Mouse (Mus musculus) spleen, adult 2 months (tissue): ENCODE measurements around the gene Efna5.

ENCODE experiments used
- CTCF ChIP-seq: fragments of 200-500 bp; IDR thresholded peaks from 2 replicates; pipeline ENCODE4 v1.5.1; 2011; ENCODE audit warnings: mild to moderate bottlenecking, inconsistent platforms; ENCODE audit not compliant: insufficient read depth, insufficient read length, insufficient replicate concordance; ENCODE audit errors: extremely low read depth
- POLR2A ChIP-seq: fragments of 200-500 bp; IDR thresholded peaks from 2 replicates; pipeline ENCODE4 v1.6.1; 2011; ENCODE audit warnings: low read depth, low read length, inconsistent platforms

DNA sequence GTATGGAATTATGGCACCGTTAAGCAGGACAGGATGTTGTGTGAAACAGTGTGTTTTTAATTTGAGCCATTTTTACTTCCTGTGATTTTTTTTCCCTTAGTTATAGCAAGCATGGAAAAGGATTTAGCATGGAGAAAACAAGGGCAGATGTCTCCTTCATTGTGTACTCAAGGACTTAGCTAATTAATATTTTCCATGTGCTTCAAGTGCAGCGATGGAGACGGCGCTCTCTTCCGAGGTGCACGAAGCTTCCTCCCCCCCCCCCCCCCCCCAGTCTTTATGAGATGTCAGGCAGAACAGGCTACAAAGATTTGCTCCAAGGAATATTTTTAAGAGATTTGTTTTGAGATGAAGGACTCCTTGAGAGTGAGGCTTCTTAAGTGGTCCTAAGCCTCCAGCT is 301.5 kb downstream of the Efna5 start:
- TF ChIP-seq POLR2A (no peak), CTCF (no peak)
